Mouse (Mus musculus): Measurements from ENCODE around the gene Arl16. TPM values are rescaled to one million over a fixed set of nuclear protein-coding genes. Genes with fewer than 3 reads are reported as not detected.

The Arl16 gene
- polyA plus RNA-seq, 1 experiment: 13.6 TPM

DNA sequence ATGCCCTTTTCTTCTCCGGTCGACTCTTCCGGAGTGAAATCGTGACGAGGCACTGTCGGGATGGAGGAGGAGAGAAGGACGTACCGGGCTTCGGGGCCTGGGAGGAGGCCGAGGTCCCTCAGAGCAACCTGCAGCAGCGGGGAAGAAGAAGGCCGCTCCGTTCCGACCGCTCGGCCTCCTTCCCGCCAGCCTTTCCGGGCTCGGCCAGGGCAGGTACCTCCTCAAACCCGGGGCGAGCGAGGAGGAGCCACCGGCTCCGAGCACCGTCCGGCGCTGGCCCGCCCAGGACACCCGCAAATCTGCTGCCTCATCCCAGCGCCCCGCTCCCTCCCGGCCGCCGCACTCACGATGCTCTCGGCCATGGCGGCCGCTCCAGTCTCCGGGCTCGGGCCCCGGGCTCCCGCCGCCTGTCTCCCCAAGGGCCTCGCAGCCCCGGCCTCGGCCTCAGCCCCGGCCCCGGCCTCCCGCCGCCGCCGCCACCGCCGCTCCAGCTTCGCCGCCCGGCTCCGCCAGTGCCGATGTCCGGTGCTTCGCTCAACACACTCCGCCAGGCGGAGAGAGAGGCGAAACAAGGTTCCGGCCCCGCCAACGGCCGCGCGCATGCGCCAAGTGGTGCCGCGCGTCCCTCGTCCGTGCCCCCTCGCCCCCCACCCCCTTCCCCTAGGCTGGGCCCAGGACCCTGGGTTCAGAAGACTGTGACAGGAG lies 30.1 kb downstream of the Arl16 start, which contains the start of gene Nploc4:
Gene Nploc4, minus strand, starts transcription at position 557 of the 705 bp plus-strand sequence.
- peak within 1 kb of the TSS; percentile 79 for H3K4me3 ChIP-seq (ENCODE audit: insufficient read depth, low read length)
- H3K27ac ChIP-seq (ENCODE audit: insufficient read depth, low read depth, low read length): peak within 1 kb of the TSS; percentile 62
- peaks cover 9% of the 10 kb centered on the region for H3K4me1 ChIP-seq (ENCODE audit: control insufficient read depth, insufficient read depth, low read length)
- no peak for TF ChIP-seq CTCF (IDR thresholded peaks at IDR 0.05; ENCODE audit: low read depth, low read length)
- no peak for TF ChIP-seq POLR2A (IDR thresholded peaks at IDR 0.05; ENCODE audit: borderline replicate concordance, low read depth, low read length)

DNA sequence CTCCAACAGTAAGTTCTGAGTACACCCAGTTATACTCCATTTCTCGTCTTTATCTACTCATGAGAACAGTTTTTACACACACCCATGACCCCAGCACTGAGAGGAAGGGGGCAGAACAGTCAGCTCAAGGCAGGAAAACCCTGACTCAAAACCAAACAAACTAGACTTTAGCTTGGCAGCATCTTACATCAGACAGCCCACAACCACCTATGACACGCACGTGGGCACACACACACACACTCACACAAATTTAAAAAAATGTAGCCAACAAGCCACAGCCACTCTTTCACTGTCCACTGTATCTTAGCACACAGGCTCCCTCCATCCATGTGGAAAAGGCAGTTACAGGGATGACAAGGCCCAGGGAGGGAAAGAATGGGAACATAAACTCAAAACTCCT lies 40.7 kb downstream of the Arl16 start:
- Histone ChIP-seq H3K4me3 (ENCODE audit: insufficient read depth, low read length) (no peak overlapping the region), H3K4me1 (ENCODE audit: control insufficient read depth, insufficient read depth, low read length) (no peaks in the 10 kb centered on the region; the same call in 1 of the 2 replicates), H3K27ac (ENCODE audit: insufficient read depth, low read depth, low read length) (no peak overlapping the region)
- TF ChIP-seq POLR2A (IDR thresholded peaks at IDR 0.05; ENCODE audit: borderline replicate concordance, low read depth, low read length) (no peak), CTCF (IDR thresholded peaks at IDR 0.05; ENCODE audit: low read depth, low read length) (no peak)

DNA sequence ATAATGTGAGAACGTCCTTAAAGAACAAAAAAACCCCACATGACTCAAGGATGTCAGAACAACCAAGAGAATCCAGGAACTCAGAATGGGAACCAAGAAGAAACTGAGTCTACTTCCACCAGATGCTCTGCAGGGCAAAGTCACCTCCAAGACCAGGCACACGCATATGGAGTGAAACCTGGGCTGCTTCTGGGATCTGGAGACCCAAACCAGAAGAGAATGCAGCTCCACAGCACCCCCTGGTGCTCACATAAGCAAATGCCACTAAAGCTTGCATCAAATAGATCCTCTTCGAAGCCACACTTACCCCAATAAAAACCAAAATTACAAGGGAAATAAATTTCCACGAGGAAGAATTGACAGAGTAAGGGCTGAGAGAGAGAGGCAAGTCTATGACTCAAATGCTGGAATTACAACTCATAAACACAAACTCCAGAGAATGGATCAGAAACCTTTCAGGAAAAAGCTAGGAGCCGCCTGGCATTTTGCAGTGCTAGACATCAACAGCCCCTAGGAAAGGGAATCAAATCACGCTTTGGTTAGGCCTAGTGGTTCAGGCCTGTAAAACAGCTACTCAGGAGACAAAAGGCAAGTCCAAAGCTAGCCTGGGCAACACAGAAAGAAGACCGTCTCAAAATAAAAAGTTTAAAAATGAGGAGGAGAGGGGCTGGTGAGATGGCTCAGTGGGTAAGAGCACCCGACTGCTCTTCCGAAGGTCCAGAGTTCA lies 43.7 kb downstream of the Arl16 start:
- H3K4me3 ChIP-seq (ENCODE audit: insufficient read depth, low read length): no peak overlapping the region
- TF ChIP-seq CTCF (IDR thresholded peaks at IDR 0.05; ENCODE audit: low read depth, low read length) (peak; percentile 77), POLR2A (IDR thresholded peaks at IDR 0.05; ENCODE audit: borderline replicate concordance, low read depth, low read length) (no peak)
- peaks cover 5% of the 10 kb centered on the region for H3K4me1 ChIP-seq (ENCODE audit: control insufficient read depth, insufficient read depth, low read length)
- no peak overlapping the region for H3K27ac ChIP-seq (ENCODE audit: insufficient read depth, low read depth, low read length)

DNA sequence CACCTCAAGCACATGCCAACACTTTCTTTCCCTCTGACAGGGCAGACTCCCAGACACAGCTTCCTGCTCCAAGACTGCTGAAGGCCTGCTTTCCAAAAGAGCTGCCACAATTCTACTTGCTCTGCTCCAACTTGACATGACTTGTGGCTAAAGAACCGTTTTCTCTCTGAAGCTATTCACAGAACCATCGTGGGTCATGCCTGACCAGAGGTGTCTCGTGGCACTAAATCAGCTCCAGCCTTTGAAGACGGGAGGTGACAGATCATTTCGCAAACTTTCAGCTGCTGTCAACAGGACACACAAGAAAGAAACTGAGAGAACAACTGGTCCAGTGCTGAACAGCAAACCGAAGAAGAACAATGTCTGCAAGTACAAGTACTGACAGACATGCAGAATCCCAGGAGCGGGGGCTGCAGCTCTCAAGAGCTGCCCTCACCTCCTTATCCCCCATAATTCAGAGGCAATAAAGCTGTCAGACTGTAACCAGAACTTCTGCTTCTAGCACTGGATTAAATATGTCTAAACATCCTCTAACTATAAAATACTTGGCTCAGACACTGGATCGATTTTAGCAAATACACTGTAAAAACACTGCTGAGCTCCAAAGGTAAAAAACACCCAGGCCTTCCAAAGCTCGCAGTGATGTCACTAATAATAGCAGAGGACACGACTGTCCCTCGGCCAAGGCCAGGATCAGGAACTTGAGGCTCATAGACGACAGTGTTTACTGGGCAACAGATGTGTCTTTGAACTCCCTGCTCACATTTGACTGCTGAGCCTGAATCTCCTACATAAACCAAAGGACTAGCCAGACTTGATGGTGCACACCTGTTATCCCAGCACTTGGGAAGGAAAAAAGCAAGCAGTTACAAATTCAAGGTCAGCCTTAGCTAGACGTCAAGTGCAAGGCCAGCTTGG lies 44.5 kb downstream of the Arl16 start:
- TF ChIP-seq CTCF (IDR thresholded peaks at IDR 0.05; ENCODE audit: low read depth, low read length) (no peak), POLR2A (IDR thresholded peaks at IDR 0.05; ENCODE audit: borderline replicate concordance, low read depth, low read length) (no peak)
- H3K27ac ChIP-seq (ENCODE audit: insufficient read depth, low read depth, low read length): no peak overlapping the region
- peaks cover 5% of the 10 kb centered on the region for H3K4me1 ChIP-seq (ENCODE audit: control insufficient read depth, insufficient read depth, low read length)
- no peak overlapping the region for H3K4me3 ChIP-seq (ENCODE audit: insufficient read depth, low read length)

DNA sequence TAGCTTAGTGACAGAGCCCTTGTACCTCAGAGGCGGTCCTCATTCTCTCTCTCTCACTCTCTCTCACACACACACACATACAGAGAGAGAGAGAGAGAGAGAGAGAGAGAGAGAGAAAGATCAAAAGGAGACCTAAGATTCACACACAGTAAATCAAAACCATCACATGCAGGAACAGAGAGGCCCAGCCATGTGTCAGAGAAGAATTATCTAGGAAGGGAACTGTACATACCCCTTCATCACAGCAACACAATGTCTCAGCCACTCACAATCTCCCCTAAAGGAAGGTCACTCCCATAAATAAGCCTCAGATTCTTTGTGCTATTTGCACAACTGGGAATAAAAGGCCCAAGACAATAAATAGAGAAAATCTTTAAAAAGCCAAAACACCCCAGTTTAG lies 48.8 kb downstream of the Arl16 start:
- Histone ChIP-seq H3K4me3 (ENCODE audit: insufficient read depth, low read length) (no peak overlapping the region), H3K27ac (ENCODE audit: insufficient read depth, low read depth, low read length) (no peak overlapping the region), H3K4me1 (ENCODE audit: control insufficient read depth, insufficient read depth, low read length) (peaks cover 5% of the 10 kb centered on the region)
- TF ChIP-seq CTCF (IDR thresholded peaks at IDR 0.05; ENCODE audit: low read depth, low read length): no peak
- TF ChIP-seq POLR2A (IDR thresholded peaks at IDR 0.05; ENCODE audit: borderline replicate concordance, low read depth, low read length): no peak

DNA sequence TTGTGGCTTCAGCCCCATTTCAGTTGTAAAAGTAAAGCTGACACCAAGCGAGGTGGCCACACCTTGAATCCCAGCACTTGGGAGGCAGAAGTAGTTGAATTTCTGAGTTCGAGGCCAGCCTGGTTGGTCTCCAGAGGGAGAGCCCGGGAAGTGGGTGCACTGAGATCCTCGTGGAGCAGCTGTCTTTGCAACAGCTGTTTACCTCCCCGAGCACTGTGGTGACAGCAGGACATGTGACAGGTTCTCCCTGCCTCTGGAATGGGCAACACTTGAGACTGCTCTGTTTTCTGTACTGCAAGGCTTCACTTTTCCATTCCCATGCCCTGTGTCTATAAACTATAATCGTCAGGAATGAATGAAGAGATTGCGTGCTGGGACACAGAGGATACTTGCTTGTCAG lies 49.6 kb downstream of the Arl16 start:
- TF ChIP-seq POLR2A (IDR thresholded peaks at IDR 0.05; ENCODE audit: borderline replicate concordance, low read depth, low read length): no peak
- TF ChIP-seq CTCF (IDR thresholded peaks at IDR 0.05; ENCODE audit: low read depth, low read length): no peak
- Histone ChIP-seq H3K4me1 (ENCODE audit: control insufficient read depth, insufficient read depth, low read length) (peaks cover 5% of the 10 kb centered on the region), H3K4me3 (ENCODE audit: insufficient read depth, low read length) (no peak overlapping the region), H3K27ac (ENCODE audit: insufficient read depth, low read depth, low read length) (no peak overlapping the region)

Other genes with a start within 250 kb of the Arl16 start
- 5.2 and 5.7 TPM in 2 replicates for gene Bahcc1, start 234.7 kb downstream of the Arl16 start, polyA plus RNA-seq (2012; ENCODE audit: insufficient read depth, insufficient read length, missing spikeins)
- gene Actg1, start 119.1 kb downstream of the Arl16 start, polyA plus RNA-seq (2012; ENCODE audit: insufficient read depth, insufficient read length, missing spikeins): 2,086 and 2,131 TPM in 2 replicates
- not detected in 2 replicates for gene Fscn2, start 106.1 kb downstream of the Arl16 start, polyA plus RNA-seq (2012; ENCODE audit: insufficient read depth, insufficient read length, missing spikeins)
- gene Faap100, start 88.8 kb downstream of the Arl16 start, polyA plus RNA-seq (2012; ENCODE audit: insufficient read depth, insufficient read length, missing spikeins): 10.4 and 13.1 TPM in 2 replicates
- gene Nploc4, start 29.9 kb downstream of the Arl16 start, polyA plus RNA-seq (2012; ENCODE audit: insufficient read depth, insufficient read length, missing spikeins): 45.6 and 46.6 TPM in 2 replicates
- 0.32 TPM in 1 of 2 replicates, not detected in the other for gene Tspan10, start 25.0 kb downstream of the Arl16 start, polyA plus RNA-seq (2012; ENCODE audit: insufficient read depth, insufficient read length, missing spikeins)
- 0.49 and 0.62 TPM in 2 replicates for gene Pde6g, start 14.1 kb downstream of the Arl16 start, polyA plus RNA-seq (2012; ENCODE audit: insufficient read depth, insufficient read length, missing spikeins)
- 11.4 and 15.4 TPM in 2 replicates for gene Oxld1, start 9.5 kb downstream of the Arl16 start, polyA plus RNA-seq (2012; ENCODE audit: insufficient read depth, insufficient read length, missing spikeins)
- gene Ccdc137, start 9.5 kb downstream of the Arl16 start, polyA plus RNA-seq (2012; ENCODE audit: insufficient read depth, insufficient read length, missing spikeins): 9.9 and 16.6 TPM in 2 replicates
- 43.3 and 46.7 TPM in 2 replicates for gene Mrpl12, start 17.0 kb upstream of the Arl16 start, polyA plus RNA-seq (2012; ENCODE audit: insufficient read depth, insufficient read length, missing spikeins)
- gene Slc25a10, start 24.2 kb upstream of the Arl16 start, polyA plus RNA-seq (2012; ENCODE audit: insufficient read depth, insufficient read length, missing spikeins): 62.9 and 65.6 TPM in 2 replicates
- gene Gcgr, start 63.1 kb upstream of the Arl16 start, polyA plus RNA-seq (2012; ENCODE audit: insufficient read depth, insufficient read length, missing spikeins): not detected in 2 replicates
- gene Mcrip1, start 82.1 kb upstream of the Arl16 start, polyA plus RNA-seq (2012; ENCODE audit: insufficient read depth, insufficient read length, missing spikeins): 63.5 and 64.0 TPM in 2 replicates
- not detected in 2 replicates for gene Ppp1r27, start 83.5 kb upstream of the Arl16 start, polyA plus RNA-seq (2012; ENCODE audit: insufficient read depth, insufficient read length, missing spikeins)
- gene P4hb, start 105.6 kb upstream of the Arl16 start, polyA plus RNA-seq (2012; ENCODE audit: insufficient read depth, insufficient read length, missing spikeins): 292 and 334 TPM in 2 replicates
- 628 and 760 TPM in 2 replicates for gene Arhgdia, start 114.0 kb upstream of the Arl16 start, polyA plus RNA-seq (2012; ENCODE audit: insufficient read depth, insufficient read length, missing spikeins)
- gene Alyref, start 130.8 kb upstream of the Arl16 start, polyA plus RNA-seq (2012; ENCODE audit: insufficient read depth, insufficient read length, missing spikeins): 97.5 and 121 TPM in 2 replicates
- 127 and 128 TPM in 2 replicates for gene Anapc11, start 130.8 kb upstream of the Arl16 start, polyA plus RNA-seq (2012; ENCODE audit: insufficient read depth, insufficient read length, missing spikeins)
- gene Npb, start 140.9 kb upstream of the Arl16 start, polyA plus RNA-seq (2012; ENCODE audit: insufficient read depth, insufficient read length, missing spikeins): 1.4 TPM in 1 of 2 replicates, not detected in the other
- gene Pcyt2, start 150.3 kb upstream of the Arl16 start, polyA plus RNA-seq (2012; ENCODE audit: insufficient read depth, insufficient read length, missing spikeins): 52.4 and 64.5 TPM in 2 replicates
- 78.5 and 91.5 TPM in 2 replicates for gene Sirt7, start 157.6 kb upstream of the Arl16 start, polyA plus RNA-seq (2012; ENCODE audit: insufficient read depth, insufficient read length, missing spikeins)
- gene Mafg, start 166.0 kb upstream of the Arl16 start, polyA plus RNA-seq (2012; ENCODE audit: insufficient read depth, insufficient read length, missing spikeins): 76.0 and 77.5 TPM in 2 replicates
- 0.61 and 0.78 TPM in 2 replicates for gene Pycr1, start 176.2 kb upstream of the Arl16 start, polyA plus RNA-seq (2012; ENCODE audit: insufficient read depth, insufficient read length, missing spikeins)
- gene Myadml2, start 180.6 kb upstream of the Arl16 start, polyA plus RNA-seq (2012; ENCODE audit: insufficient read depth, insufficient read length, missing spikeins): not detected in 2 replicates
- gene Notum, start 193.6 kb upstream of the Arl16 start, polyA plus RNA-seq (2012; ENCODE audit: insufficient read depth, insufficient read length, missing spikeins): not detected in 2 replicates
- gene Aspscr1, start 205.4 kb upstream of the Arl16 start, polyA plus RNA-seq (2012; ENCODE audit: insufficient read depth, insufficient read length, missing spikeins): 42.8 and 50.5 TPM in 2 replicates
- gene Cenpx, start 246.1 kb upstream of the Arl16 start, polyA plus RNA-seq (2012; ENCODE audit: insufficient read depth, insufficient read length, missing spikeins): 109 and 110 TPM in 2 replicates
- gene Lrrc45, start 246.3 kb upstream of the Arl16 start, polyA plus RNA-seq (2012; ENCODE audit: insufficient read depth, insufficient read length, missing spikeins): 34.3 and 46.1 TPM in 2 replicates